Mouse (Mus musculus): Measurements from ENCODE around the gene Sirt2.

Sirt2 gene

DNA sequence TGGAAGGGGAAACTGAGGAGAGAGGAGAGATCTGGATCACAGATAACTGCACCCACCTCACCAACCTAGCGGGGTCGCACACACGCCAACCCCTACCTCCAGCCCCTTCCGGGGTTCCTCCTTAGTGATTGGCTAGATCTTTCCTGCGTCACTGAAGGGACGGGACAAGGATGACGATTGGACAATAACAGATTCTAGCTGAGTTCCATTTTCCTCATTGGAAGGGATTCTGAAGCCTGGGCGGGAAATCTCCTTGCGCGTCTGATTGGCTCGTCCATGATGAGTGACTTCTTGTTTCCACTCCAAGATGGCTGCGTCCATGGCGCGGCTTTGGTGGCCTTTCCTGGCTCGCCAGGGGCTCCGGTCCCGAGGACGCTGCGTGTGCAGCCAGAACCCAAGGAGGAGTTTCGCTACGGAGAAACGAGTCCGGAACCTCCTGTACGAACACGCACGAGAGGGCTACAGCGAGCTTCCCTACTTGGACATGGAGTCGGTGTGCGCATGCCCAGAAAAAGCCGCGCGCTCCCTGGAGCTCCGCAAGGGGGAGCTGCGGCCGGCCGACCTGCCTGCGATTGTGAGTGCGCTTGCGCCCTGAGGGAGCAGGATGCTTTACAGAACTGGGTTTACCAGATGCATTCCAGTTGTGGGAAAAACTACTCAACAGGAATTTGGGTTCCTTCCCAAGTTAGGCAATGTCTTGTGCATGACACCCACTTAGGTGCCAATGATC lies 24.7 kb upstream of the Sirt2 start, which contains the start of the genes Mrps12 and Sars2:
TSS of gene Mrps12 (minus strand) at position 112 of the 730 bp plus-strand sequence.
TSS of gene Sars2 (plus strand) at position 284 of the 730 bp plus-strand sequence.
- TF ChIP-seq GATA4 (IDR thresholded peaks at IDR 0.05; ENCODE audit: insufficient replicate concordance, low read length) = peak; percentile 45; the same call in 1 of the 2 replicates

DNA sequence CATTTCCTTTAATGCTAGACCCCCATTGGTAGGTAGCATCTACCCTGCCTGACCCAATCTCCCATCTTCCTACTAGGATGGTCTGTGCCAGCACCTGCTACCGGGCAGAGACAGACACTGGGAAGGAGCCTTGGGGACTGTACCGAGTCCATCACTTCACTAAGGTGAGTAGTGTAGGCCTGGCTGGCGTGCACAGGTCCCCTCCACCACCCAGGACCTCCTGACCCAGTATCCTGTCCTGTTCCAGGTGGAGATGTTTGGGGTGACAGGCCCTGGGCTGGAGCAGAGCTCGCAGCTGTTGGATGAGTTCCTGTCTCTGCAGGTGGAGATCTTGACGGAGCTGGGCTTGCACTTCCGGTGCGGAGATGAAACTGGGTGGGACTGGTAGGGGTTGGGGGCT lies 16.6 kb upstream of the Sirt2 start:
- TF ChIP-seq GATA4 (IDR thresholded peaks at IDR 0.05; ENCODE audit: insufficient replicate concordance, low read length) = no peak

DNA sequence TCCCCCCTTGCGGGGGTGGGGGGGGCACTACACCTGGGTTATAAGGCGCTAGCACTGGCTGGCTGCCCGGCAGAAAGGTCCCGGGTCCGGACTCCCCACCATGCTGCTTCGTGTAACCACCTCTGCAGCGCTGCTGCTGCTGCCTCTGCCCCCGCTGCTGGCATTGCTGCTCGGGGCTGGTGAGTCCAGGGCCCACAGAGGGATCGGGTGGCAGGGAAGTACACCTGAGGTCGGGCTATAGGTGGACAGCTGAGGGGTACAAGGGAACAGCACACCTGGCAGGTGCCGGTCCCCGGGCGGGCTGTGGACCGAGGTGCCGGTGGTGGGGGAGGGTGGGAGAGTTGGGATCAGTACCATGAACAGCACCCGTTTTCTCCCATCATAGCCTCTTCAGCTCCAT lies 10.5 kb upstream of the Sirt2 start, which contains the start of gene Ccer2:
TSS of gene Ccer2 (plus strand) at position 96 of the 400 bp plus-strand sequence.
- TF ChIP-seq GATA4 (IDR thresholded peaks at IDR 0.05; ENCODE audit: insufficient replicate concordance, low read length) = no peak

DNA sequence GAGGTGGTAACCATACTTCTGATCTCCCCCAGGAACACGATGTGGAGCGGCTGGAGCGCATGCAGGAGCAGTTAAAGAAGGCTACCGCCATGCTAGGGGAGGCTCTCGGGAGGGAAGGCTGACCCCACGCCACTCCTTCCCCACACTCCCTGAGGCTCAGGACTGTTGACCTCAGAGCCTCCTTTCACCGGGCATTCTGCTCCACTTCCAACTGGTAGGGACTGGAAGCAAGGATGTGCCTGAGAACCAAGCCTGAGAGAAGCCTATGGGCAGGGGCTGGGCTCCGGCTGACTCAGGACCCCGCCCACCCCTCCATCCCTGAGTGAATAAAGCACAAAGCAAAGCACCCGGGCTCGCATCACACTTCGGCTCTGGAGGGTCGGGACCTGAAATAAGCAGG lies 7.9 kb upstream of the Sirt2 start:
- no peak for TF ChIP-seq GATA4 (IDR thresholded peaks at IDR 0.05; ENCODE audit: insufficient replicate concordance, low read length)

DNA sequence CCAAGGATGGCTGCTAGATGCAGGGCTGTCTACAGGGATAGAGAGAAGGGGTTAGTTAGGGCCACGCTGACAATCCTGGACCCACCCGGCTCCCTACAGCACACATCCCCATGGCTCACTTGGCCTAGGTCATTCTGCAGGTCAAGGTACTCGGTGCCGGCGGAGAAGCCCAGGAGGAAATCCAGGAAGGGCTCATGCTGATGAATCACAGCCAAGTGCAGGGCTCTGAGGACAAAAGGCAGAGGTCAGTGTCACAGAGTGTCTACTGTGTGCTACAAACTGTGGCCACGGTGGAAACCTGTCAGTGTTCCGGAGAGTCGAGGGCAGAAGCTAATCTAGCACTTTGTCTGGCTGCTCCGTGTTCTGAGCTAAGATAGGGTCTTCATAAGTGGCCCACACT lies 4.6 kb upstream of the Sirt2 start:
- no peak for TF ChIP-seq GATA4 (IDR thresholded peaks at IDR 0.05; ENCODE audit: insufficient replicate concordance, low read length)

DNA sequence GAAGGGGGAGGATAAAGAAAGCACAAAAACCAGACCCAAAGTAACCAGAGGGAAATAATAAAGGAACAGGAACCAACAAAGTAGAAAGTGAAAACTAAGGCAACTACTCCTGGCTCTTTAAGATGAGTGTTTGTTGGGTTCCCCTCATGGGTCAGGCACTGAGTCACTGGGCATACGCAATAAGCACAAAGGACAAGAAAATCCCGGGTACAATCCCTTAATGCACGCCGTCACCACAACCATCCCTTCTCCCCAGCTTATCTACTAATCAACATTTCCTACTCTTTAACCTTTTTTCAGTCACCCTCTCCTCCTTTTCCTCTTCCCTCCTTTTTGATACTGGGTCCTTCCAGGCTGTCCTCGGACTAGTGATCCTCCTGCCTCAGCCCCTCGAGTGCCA lies 1.3 kb upstream of the Sirt2 start:
- TF ChIP-seq GATA4 (IDR thresholded peaks at IDR 0.05; ENCODE audit: insufficient replicate concordance, low read length) = no peak

DNA sequence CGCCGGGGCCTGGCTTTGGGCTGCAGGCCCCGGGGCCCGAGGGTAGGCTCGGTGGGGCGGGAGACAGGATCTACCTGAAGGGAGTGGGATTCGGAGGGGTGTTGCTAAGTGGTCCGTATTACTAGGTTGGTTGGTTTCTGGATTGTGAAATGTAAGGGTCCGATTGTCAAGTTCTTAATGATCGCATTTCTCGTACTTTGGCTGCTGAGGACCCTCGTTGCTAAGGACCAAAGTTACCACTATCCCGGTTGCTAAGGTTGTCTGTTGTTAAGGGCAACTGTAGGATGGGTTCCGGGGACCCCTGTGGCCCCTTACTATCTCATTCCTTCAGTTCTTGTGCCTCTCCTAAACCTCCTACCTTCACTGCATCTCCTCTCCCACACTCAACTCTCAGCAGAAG lies 375 bp downstream of the Sirt2 start:
- no peak for TF ChIP-seq GATA4 (IDR thresholded peaks at IDR 0.05; ENCODE audit: insufficient replicate concordance, low read length)

DNA sequence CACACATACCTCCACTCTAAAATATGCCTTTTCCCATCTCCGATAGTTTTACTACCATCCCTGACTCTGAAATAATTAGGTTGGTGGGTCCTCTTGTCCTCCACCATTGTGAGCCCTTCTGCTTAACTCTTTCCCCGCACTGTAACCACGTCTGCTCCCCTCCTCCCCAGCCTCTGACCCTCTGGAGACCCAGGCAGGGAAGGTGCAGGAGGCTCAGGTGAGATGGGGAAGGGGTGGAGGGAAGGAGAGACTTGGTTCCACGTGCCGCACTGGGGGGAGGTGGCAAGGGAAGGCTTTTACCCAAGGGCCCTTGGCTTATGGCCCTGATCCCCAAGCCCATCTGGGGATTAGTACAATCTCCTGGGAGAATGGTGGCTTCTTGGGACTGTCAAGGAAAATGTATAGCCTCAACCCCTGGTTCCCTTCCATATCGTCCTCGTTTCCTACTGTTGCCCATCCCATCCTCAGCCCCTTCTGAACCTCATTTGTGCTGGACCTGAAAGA lies 979 bp downstream of the Sirt2 start, which contains the start of gene Nfkbib:
TSS of gene Nfkbib (minus strand) at position 51 of the 504 bp plus-strand sequence.
- no peak for TF ChIP-seq GATA4 (IDR thresholded peaks at IDR 0.05; ENCODE audit: insufficient replicate concordance, low read length)

DNA sequence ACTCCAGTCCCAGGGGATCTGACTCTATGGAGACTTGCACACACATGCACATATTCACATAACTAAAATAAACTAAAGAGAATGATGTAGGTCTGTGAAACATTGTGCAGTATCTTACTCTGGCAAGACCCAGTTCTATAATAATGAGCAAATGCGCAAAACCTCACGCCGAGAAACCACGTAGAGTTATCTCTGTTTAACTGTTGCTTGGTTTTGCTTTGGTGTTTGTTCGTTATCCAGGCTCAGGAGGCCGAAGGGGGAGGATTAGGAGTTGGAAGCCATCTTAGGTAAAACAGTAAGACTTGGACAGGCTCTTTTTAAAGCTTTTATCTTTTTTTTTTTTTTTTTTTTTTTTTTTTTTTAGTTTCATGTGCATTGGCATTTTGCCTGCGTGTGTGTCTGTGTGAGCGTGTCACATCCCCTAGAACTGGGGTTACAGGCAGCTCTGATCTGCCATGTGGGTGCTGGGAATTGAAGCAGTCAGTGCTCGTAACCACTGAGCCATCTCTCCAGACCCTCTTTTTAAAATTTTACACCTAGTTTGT lies 3.0 kb downstream of the Sirt2 start:
- no peak for TF ChIP-seq GATA4 (IDR thresholded peaks at IDR 0.05; ENCODE audit: insufficient replicate concordance, low read length)

DNA sequence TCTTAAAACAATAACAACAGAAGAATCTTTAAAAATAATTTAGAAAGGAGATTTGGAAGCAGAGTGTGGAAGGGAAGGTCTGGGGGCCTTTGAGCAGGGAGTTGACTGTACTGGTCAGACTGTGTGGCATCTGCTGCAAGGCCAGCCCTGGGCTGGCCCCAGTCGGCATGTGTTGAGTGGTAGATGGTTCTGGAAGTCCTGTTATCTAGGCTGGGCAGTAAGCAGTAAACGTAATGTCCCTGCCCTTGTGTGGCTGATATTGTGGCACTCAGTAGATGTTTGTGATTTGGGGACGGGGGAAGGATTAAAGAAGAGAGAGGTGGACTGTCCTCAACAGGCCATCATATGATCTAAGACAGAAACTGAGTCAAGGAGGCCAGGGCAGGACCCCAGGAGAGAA lies 3.8 kb downstream of the Sirt2 start:
- no peak for TF ChIP-seq GATA4 (IDR thresholded peaks at IDR 0.05; ENCODE audit: insufficient replicate concordance, low read length)

DNA sequence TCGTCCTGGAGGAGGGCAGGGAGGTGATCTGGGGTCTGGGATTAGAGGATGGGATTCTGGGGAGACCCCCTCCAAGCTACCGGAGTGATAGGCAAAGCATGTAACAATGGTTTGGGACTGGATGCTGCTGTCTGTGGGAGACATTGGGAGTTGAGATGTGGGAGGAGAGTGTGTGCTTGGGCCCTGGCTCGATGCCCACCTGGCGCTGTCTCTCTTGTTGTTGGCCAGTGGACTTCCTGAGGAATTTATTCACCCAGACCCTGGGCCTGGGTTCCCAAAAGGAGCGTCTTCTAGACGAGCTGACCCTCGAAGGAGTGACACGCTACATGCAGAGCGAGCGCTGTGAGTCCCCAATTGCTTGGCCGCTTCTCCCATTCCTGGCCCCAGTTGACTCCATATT lies 5.3 kb downstream of the Sirt2 start:
- no peak for TF ChIP-seq GATA4 (IDR thresholded peaks at IDR 0.05; ENCODE audit: insufficient replicate concordance, low read length)

DNA sequence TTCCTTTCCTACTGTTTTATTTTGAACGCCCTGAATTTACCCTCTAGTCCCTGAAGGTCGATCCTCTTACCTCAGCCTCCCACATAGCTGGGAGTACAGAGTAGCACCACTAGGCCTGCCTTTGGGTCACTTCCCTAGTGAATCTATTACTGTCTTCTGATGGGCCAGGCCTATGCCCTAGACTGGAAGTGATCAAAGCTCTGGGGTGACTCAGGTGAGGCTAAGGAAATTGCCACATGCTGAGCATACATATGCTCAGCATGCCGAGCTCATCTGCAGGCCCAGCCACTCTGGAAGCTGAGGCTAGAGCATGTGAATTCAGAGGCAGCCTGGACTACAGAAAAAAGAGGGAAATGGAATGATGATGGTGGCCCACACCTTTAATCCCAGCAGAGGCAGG lies 6.6 kb downstream of the Sirt2 start:
- TF ChIP-seq GATA4 (IDR thresholded peaks at IDR 0.05; ENCODE audit: insufficient replicate concordance, low read length) = no peak

DNA sequence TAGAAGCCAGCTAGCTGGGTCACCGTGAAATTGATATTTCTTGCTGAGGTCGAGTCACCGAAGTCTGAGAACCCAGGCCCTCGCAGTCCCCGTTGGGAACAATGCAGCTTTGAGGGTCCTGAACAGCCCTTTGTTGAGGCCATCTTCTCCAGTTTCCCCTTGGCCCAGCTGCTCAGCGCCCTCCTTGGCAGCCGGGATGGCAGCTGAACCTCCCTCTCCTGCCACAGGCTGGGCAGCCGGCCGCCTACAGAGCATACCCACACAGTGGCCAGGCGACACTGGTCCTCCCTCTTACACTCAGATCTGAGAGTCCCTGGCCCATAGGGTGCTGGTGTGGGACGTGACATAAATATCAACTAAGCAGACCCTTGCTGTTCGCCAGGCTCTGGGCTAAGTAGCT lies 7.6 kb downstream of the Sirt2 start:
- no peak for TF ChIP-seq GATA4 (IDR thresholded peaks at IDR 0.05; ENCODE audit: insufficient replicate concordance, low read length)

DNA sequence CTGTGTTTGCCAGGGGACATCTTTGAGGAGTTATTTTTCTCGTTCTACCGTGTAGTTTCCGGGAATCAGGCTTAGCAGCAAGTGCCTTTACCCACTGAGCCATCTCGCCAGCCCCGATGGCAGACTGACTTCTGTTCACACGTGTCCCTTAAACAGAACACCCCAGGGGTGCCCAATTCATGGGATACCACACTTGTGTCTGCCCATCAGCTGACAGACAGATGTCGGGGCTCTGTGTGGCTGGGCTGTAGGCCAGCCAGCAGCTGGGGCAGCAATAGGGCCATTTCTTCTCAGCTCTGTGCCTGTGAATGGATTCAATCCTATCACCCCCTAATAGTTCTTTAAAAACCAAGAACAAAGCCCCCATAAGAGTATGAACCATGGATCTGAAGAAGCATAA lies 8.6 kb downstream of the Sirt2 start:
- TF ChIP-seq GATA4 (IDR thresholded peaks at IDR 0.05; ENCODE audit: insufficient replicate concordance, low read length) = no peak

DNA sequence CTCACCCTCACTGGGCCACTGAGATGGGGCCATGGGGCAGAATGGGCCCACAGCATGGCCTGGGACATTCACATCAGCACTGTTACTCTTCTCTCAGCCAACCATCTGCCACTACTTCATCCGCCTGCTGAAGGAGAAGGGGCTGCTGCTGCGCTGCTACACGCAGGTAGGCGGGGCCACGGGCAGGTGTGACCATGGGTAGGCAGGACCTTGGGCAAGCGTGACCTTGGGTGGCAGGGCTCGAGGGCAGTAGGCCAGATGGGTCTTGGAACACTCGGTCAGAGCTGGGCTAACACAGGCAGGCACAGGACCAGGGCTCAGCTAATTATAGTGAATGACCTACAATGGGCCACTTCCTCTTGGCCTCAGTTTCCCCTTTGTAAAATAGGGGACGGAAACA lies 12.3 kb downstream of the Sirt2 start:
- no peak for TF ChIP-seq GATA4 (IDR thresholded peaks at IDR 0.05; ENCODE audit: insufficient replicate concordance, low read length)

DNA sequence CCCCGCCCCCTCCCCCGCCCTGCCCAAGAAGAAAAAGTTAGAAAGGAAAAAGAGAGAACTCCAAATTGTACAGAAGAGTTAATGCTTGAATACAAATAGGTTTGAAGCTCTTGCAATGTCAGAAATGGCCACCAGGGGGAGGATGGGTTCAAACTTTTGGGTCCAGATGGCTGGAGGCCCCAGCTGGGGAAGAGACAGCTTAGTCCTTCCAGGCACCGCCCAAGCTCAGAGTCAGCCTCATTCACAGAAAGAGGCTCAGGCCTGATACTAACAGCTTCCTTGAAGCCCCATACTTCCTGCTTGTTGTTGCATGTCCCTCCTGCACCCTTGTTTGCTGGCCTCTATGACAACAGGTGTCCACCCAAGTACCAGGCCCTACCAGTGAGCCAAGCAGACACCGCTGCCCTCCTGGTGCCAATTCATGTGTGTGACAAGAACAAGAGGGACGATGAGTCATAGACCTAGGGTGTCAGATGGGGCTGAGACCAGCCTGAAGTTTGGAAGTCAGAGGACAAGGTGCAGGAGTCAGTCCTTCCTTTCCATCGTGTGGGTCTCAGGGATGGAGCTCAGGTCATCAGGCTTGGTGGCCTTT lies 13.6 kb downstream of the Sirt2 start:
- TF ChIP-seq GATA4 (IDR thresholded peaks at IDR 0.05; ENCODE audit: insufficient replicate concordance, low read length) = no peak

All from liver, adult (tissue).